Mouse (Mus musculus) heart, embryonic 11.5 days (tissue): ENCODE results near the gene Phxr2. TPM values are rescaled to one million over a fixed set of nuclear protein-coding genes. Genes with fewer than 3 reads are reported as not detected.
A peak's percentile ranks its signal among the peaks of the same experiment; 100 is the strongest.

Experiments
- ATAC-seq: fragments of 200-750 bp; cut with Nextera tagmentation; replicated peaks from 2 replicates; pipeline ENCODE4 v1.8.0; 2017; ENCODE audit warnings: moderate library complexity; ENCODE audit not compliant: insufficient number of reproducible peaks, low FRiP score, low TSS enrichment
- H3K27ac ChIP-seq: fragments of 300-500 bp; sonication (generic); 2 replicates; pipeline ENCODE4 v1.5.1; 2014; ENCODE audit warnings: mild to moderate bottlenecking, low read depth, low read length
- H3K27me3 ChIP-seq: fragments of 300-500 bp; sonication (generic); 2 replicates; pipeline ENCODE4 v1.6.1; 2014; ENCODE audit warnings: mild to moderate bottlenecking, low read length, mixed read lengths; ENCODE audit not compliant: control insufficient read depth, insufficient read depth
- H3K36me3 ChIP-seq: fragments of 300-500 bp; sonication (generic); 2 replicates; pipeline ENCODE4 v1.6.1; 2014; ENCODE audit warnings: mild to moderate bottlenecking, low read length, moderate library complexity, mixed read lengths; ENCODE audit not compliant: control insufficient read depth, insufficient read depth
- H3K4me1 ChIP-seq: fragments of 300-500 bp; sonication (generic); 2 replicates; pipeline ENCODE4 v1.6.1; 2014; ENCODE audit warnings: low read length; ENCODE audit not compliant: control insufficient read depth, insufficient read depth
- H3K4me2 ChIP-seq: fragments of 300-500 bp; sonication (generic); 2 replicates; pipeline ENCODE4 v1.6.1; 2014; ENCODE audit warnings: mild to moderate bottlenecking, moderate library complexity
- H3K4me3 ChIP-seq: fragments of 300-500 bp; sonication (generic); 2 replicates; pipeline ENCODE4 v1.5.1; 2014; ENCODE audit warnings: low read depth, low read length
- H3K9ac ChIP-seq: fragments of 300-500 bp; sonication (generic); 2 replicates; pipeline ENCODE4 v1.6.1; 2014; ENCODE audit warnings: mild to moderate bottlenecking, low read depth, low read length, moderate library complexity
- H3K9me3 ChIP-seq: fragments of 300-500 bp; sonication (generic); replicated peaks from 2 replicates; pipeline ENCODE4 v1.6.1; 2016; ENCODE audit warnings: low read length; ENCODE audit not compliant: control insufficient read depth
- WGBS: fragments of 180-500 bp; shearing (Covaris S2); extraction: QIAGEN DNeasy Blood & Tissue Kit; methylation state at CpG from one replicate; pipeline ENCODE4 v1.1.7; 2014; ENCODE audit not compliant: insufficient replicate concordance; 5-methylcytosine and 5-hydroxymethylcytosine counted together
- polyA plus RNA-seq: library from polyadenylated mRNA; unstranded; fragments of >200 nt; fragmentation: Nextera tagmentation; extraction: Ambion mirVana; gene quantifications from 2 replicates; pipeline ENCODE4 v1.2.1, GENCODE M21; 2014

Phxr2 gene
- polyA plus RNA-seq = not detected in 2 replicates

DNA sequence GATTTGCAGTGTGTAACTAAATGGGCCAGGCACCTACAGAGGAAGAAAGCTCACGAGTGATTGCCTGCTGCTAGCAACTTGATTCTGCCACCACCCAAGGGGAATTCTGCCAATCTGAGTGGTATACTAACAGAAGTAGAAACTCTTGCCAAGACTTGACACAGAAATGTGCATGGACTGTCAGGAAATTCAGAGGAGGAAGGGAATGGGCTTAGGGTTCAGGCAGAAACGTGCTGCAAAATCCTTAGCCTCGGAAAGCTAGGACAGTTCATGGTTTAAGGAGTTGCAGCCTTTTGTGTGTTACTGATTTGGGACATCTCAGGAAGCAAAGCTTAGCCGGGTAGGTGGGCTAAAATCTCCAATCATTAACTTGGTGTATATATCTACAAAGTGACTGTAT lies at the start of gene Phxr2:
Gene Phxr2, minus strand, starts transcription at position 101 of the 400 bp plus-strand sequence.
- H3K9ac ChIP-seq = no peak within 1 kb of the TSS
- no peaks in the 10 kb centered on the region for H3K27me3 ChIP-seq
- no peak within 1 kb of the TSS for H3K27ac ChIP-seq
- H3K4me3 ChIP-seq = no peak within 1 kb of the TSS
- H3K4me1 ChIP-seq = no peaks in the 10 kb centered on the region
- no peaks in the 10 kb centered on the region for H3K36me3 ChIP-seq
- no peak within 1 kb of the TSS for H3K4me2 ChIP-seq
- H3K9me3 ChIP-seq = no peaks in the 10 kb centered on the region
- WGBS = 85% methylated on average over 4 of the region's 4 CpGs
- ATAC-seq = no peak

DNA sequence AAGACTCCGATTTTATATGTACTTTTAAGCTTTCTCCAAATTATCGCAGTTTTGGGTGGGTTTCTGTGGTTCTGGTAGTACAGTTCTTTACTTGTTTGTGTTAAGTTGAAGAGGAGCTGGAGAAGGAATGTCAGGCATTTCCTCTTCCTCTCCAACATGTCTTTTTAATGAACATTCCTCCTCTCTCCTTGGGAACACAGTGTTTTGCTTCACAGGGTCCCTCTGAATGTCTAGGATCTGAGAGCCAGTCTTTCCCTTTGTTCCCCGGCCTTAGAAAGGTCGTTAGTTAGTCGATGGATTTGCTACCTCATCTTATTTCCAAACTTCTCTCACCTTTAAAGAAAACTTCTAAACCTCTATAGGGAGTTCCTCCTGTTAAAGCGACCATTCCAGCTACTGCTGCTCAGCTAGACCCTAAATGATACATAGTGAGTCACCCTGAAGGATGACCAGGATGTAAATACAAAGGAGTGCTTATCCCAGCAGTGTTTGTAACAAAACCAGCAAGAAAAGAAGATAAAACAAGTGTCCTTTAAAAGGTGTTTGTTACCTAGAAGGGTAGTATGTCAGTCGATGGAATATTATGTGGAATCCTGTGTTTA lies 46.9 kb upstream of the Phxr2 start:
- ATAC-seq = no peak
- no peak overlapping the region for H3K4me2 ChIP-seq
- H3K4me3 ChIP-seq = no peak overlapping the region
- H3K36me3 ChIP-seq = no peaks in the 10 kb centered on the region
- no peaks in the 10 kb centered on the region for H3K27me3 ChIP-seq
- H3K9ac ChIP-seq = no peak overlapping the region
- H3K4me1 ChIP-seq = peaks cover 12% of the 10 kb centered on the region
- WGBS = 40% methylated on average over 7 of the region's 7 CpGs
- H3K27ac ChIP-seq = peak overlapping the region; percentile 2; the same call in 1 of the 2 replicates
- no peaks in the 10 kb centered on the region for H3K9me3 ChIP-seq

DNA sequence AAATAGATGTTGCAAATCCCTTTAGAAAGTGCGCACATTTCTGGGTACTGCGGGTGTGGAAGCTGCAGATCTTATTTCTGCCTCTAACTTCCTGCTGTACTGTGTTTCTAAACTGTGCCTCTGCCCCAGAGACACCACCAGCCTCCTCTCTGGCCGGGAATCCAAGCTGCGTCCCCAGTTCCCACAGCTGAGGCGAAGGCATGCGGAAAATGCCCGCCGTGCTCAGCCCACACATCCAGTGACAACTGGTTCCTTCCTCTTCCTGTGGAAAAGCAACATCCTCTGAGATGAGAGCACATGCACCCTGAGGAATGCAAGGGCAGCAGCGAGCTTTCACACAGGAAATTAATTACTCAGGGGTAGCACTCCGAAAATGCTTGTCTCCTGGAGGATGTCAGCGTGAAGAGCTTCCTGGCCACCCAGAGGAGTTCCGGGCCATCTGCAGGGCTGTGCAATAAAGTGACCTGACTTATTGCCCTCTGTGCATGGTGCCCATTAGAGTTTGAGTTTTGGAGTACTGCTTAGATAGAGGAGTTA lies 45.9 kb upstream of the Phxr2 start:
- H3K4me1 ChIP-seq = peaks cover 12% of the 10 kb centered on the region
- peak overlapping the region; percentile 76 for H3K27ac ChIP-seq
- 0 out of 2 replicates have a peak overlapping the region, but pooled peaks have one; percentile 23 for H3K9ac ChIP-seq
- peak; percentile 55; the same call in 1 of the 2 replicates for ATAC-seq
- WGBS = 11% methylated on average over 12 of the region's 12 CpGs
- H3K4me3 ChIP-seq = peak overlapping the region; percentile 23; the same call in 1 of the 2 replicates
- H3K4me2 ChIP-seq = peak overlapping the region; percentile 54
- H3K27me3 ChIP-seq = no peaks in the 10 kb centered on the region
- no peaks in the 10 kb centered on the region for H3K36me3 ChIP-seq
- no peaks in the 10 kb centered on the region for H3K9me3 ChIP-seq

DNA sequence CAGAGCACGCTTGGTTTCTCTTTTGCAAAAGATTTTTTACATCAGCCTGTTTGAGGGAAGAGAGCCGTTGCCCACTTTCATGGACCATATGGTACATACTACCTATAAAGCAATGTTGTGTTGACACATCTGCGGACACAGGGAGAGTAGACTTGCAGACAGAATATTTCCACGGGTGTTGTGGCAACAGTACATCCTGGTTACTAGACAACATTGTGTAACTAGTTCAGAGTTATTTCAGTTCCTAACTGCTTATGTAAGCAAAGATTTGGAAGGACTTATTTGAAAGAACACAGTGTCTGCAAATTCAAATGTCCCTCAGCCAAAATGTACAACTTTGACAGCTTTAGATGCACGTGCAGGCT lies 43.6 kb upstream of the Phxr2 start:
- no peak overlapping the region for H3K4me2 ChIP-seq
- H3K4me1 ChIP-seq = peaks cover 14% of the 10 kb centered on the region
- ATAC-seq = no peak
- 63% methylated on average over 5 of the region's 5 CpGs for WGBS
- no peak overlapping the region for H3K27ac ChIP-seq
- no peak overlapping the region for H3K9ac ChIP-seq
- H3K9me3 ChIP-seq = no peaks in the 10 kb centered on the region
- H3K4me3 ChIP-seq = no peak overlapping the region
- no peaks in the 10 kb centered on the region for H3K36me3 ChIP-seq
- no peaks in the 10 kb centered on the region for H3K27me3 ChIP-seq

DNA sequence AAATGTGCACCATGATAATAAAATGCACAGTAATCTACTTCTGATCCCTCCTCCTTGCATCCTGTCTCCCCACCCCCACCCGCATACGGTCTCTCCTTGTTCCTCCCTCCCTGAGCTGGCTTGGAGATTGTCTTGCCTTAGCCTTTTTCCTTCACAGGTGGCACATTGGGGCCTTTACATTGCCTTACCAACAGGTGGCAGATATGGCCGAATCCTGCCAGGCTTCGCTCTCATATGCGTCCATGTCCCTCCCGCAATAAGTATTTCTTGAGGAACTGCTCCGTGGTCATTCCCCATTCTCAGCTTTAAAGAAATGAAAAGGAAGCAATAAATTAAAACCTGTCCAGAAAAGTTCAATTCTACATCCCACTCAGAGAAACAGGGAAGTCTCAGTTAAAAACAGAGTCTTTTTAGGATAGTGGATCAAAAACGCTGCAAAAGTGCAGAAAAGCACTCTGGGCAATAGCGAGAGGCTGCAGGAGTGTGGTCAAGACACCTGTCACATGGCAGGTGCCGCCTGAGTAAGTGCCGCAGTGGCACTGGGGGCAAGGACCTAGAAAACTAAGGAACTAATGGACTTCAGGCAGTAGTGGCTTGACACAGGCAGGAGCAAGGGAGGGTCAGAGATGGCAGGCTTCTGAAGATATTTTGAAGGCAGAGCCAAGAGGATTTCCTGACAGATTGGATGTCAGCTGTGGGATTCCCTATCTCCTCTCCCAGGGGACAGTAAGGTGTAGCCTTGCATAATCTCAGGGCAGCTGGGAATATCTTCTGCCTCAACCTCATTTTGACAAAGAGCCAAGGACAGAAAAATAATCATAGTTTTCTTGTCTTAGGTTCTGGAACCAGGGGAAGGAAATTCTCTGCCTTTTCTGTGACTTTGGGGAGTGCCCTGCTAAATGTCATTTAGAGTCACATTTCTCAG lies 43.0 kb upstream of the Phxr2 start:
- peaks cover 14% of the 10 kb centered on the region for H3K4me1 ChIP-seq
- no peak overlapping the region for H3K9ac ChIP-seq
- 72% methylated on average over 11 of the region's 11 CpGs for WGBS
- no peak overlapping the region for H3K27ac ChIP-seq
- H3K9me3 ChIP-seq = no peaks in the 10 kb centered on the region
- no peak overlapping the region for H3K4me2 ChIP-seq
- no peak overlapping the region for H3K4me3 ChIP-seq
- H3K36me3 ChIP-seq = no peaks in the 10 kb centered on the region
- no peak for ATAC-seq
- no peaks in the 10 kb centered on the region for H3K27me3 ChIP-seq

DNA sequence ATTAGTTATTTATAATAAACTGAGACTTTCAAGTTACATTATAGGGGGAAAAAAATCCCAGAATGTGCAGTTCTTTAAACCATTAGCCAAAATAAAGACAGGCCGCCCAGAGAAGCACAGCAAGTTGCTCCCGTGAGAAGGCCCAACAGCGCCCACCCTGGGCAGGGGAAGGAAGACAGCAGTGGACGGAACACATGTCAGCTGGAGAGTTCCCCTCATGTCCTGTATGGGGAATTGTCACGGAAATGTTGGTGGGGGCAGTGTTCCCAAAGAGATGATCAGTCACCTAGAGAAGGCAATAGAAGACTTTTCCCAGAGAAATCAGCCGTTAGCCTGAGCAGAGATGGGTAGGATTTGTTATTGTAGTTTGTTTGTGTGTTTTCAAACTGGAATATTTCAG lies 42.3 kb upstream of the Phxr2 start:
- no peaks in the 10 kb centered on the region for H3K36me3 ChIP-seq
- H3K9ac ChIP-seq = no peak overlapping the region
- no peak overlapping the region for H3K4me2 ChIP-seq
- no peak for ATAC-seq
- WGBS = 69% methylated on average over 6 of the region's 6 CpGs
- H3K4me1 ChIP-seq = peaks cover 14% of the 10 kb centered on the region
- H3K27ac ChIP-seq = no peak overlapping the region
- no peak overlapping the region for H3K4me3 ChIP-seq
- H3K9me3 ChIP-seq = no peaks in the 10 kb centered on the region
- no peaks in the 10 kb centered on the region for H3K27me3 ChIP-seq

DNA sequence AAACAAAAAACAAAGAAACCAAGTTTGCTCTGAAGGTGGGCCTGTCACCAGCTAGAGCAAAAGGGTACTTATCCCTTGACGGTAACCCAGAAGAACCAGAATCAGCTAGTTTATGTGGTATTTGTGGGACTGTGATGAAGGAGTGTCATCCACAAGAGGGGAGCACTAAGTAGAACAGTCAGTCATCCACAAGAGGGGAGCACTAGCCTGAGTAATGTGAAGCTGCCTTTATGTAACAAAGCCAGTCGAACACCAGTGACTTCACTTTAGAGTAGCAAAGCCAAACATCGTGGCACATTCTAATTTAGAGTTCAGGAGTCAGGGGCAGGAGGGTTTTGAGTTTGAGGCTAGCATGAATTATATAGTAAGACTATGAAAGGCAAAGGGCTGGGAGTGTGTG lies 40.3 kb upstream of the Phxr2 start:
- no peak for ATAC-seq
- no peak overlapping the region for H3K4me3 ChIP-seq
- no peak overlapping the region for H3K27ac ChIP-seq
- peaks cover 8% of the 10 kb centered on the region for H3K4me1 ChIP-seq
- no peaks in the 10 kb centered on the region for H3K27me3 ChIP-seq
- no peaks in the 10 kb centered on the region for H3K9me3 ChIP-seq
- H3K9ac ChIP-seq = no peak overlapping the region
- WGBS = 68% methylated on average over 3 of the region's 3 CpGs
- H3K4me2 ChIP-seq = no peak overlapping the region
- no peaks in the 10 kb centered on the region for H3K36me3 ChIP-seq

- Histone ChIP-seq H3K4me3 (no peak overlapping the region), H3K4me2 (no peak overlapping the region), H3K9ac (no peak overlapping the region), H3K36me3 (no peaks in the 10 kb centered on the region), H3K4me1 (peaks cover 6% of the 10 kb centered on the region; the same call in 1 of the 2 replicates), H3K27ac (peak overlapping the region; percentile 50; the same call in 1 of the 2 replicates), H3K27me3 (no peaks in the 10 kb centered on the region), H3K9me3 (no peaks in the 10 kb centered on the region)
- whole genome bisulfite sequencing = 61% methylated on average over 7 of the region's 7 CpGs
- ATAC-seq = no peak
These were observed 39.7 kb upstream of the Phxr2 start for GRCm38 (mm10) chr10:99165751-99166282.
